Comparison of ENCODE assay signal across 7 mouse cellular contexts in genomic region chr9:45906355-45907077, GRCm38 (mm10). TPM values are rescaled to one million over a fixed set of nuclear protein-coding genes. Genes with fewer than 3 reads are reported as not detected.
A peak's percentile ranks its signal among the peaks of the same experiment; 100 is the strongest.
DNase-seq lines count a peak whose midpoint lies in the region; ATAC-seq lines count a peak whose summit lies in the region.

TSS of gene Pcsk7 (plus strand) at chr9:45906497.
TSS of gene Rnf214 (minus strand) at chr9:45906911.

- H3K36me3 ChIP-seq in intestine, embryonic 15.5 days, result peaks cover 20% of the 10 kb centered on the region
- H3K36me3 ChIP-seq in midbrain, embryonic 10.5 days, result peaks cover 53% of the 10 kb centered on the region

- no peaks in the 10 kb centered on the region for H3K9me3 ChIP-seq in intestine, embryonic 15.5 days
- H3K9me3 ChIP-seq in midbrain, embryonic 10.5 days (replicated peaks), result no peaks in the 10 kb centered on the region

- peak within 1 kb of the TSS; percentile 77 for H3K4me2 ChIP-seq in intestine, embryonic 15.5 days (replicated peaks)

- peaks cover 15% of the 10 kb centered on the region for H3K4me1 ChIP-seq in intestine, embryonic 15.5 days (replicated peaks)
- H3K4me1 ChIP-seq in midbrain, embryonic 10.5 days, result peaks cover 24% of the 10 kb centered on the region

- under 1% methylated on average over 69 of the region's 80 CpGs for WGBS in intestine, embryonic 15.5 days
- under 1% methylated on average over 79 of the region's 80 CpGs for WGBS in midbrain, embryonic 10.5 days

- DNase-seq in adrenal gland, adult (ENCODE audit: inconsistent age in 2 of 2, low spot score in 1 of 2), result peak; percentile 93 to 96
- DNase-seq in embryo, embryonic 10.5 days (ENCODE audit: low spot score), result peak; percentile 89
- peak; percentile 85 to 92 for DNase-seq in gastrocnemius, postnatal 36 days
- DNase-seq in left cerebral cortex, postnatal 25 days (ENCODE audit: low spot score in 2 of 2), result peak; percentile 90 to 92
- peak; percentile 89 for DNase-seq in midbrain, embryonic 10.5 days (ENCODE audit: low spot score)
- peak; percentile 91 for DNase-seq in right cerebral cortex, postnatal 4 days

- peak; percentile 96 for ATAC-seq in intestine, embryonic 15.5 days

- peak within 1 kb of the TSS; percentile 96 for H3K4me3 ChIP-seq in intestine, embryonic 15.5 days (replicated peaks)
- peak within 1 kb of the TSS; percentile 87 for H3K4me3 ChIP-seq in midbrain, embryonic 10.5 days

- intact Hi-C loops in gastrocnemius, postnatal 36 days (cut with DNase I), result no loop called here
- intact Hi-C loops in left cerebral cortex, postnatal 25 days (cut with DNase I), result loop anchor here (2.0 to 10.0 kb wide), 3 partner anchors 48 to 492 kb away; partner anchors contain the start of genes Bace1 and Sidt2

- H3K27me3 ChIP-seq in intestine, embryonic 15.5 days (replicated peaks), result no peaks in the 10 kb centered on the region
- H3K27me3 ChIP-seq in midbrain, embryonic 10.5 days (ENCODE audit: low read depth, poor library complexity, severe bottlenecking), result no peaks in the 10 kb centered on the region

- H3K27ac ChIP-seq in intestine, embryonic 15.5 days, result peak within 1 kb of the TSS; percentile 97
- peak within 1 kb of the TSS; percentile 97 for H3K27ac ChIP-seq in midbrain, embryonic 10.5 days (replicated peaks)

- H3K9ac ChIP-seq in intestine, embryonic 15.5 days, result peak within 1 kb of the TSS; percentile 93

RNA-seq across cellular contexts. Expression of gene Pcsk7, which starts in this region (rescaled TPM):
- total RNA-seq in gastrocnemius, postnatal 36 days (2021), result 10 to 100 TPM in 1 of 2 experiments, 1 to 10 TPM in 1; 9.4 to 10.5 TPM
- polyA plus RNA-seq in intestine, embryonic 15.5 days (2015; fragmentation: Nextera tagmentation; extraction: Ambion mirVana), result 18.5 and 20.2 TPM in 2 replicates
- 10 to 100 TPM; 22.3 to 25.0 TPM for total RNA-seq in left cerebral cortex, postnatal 25 days (2021)
- polyA plus RNA-seq in midbrain, embryonic 10.5 days (2016; fragmentation: Nextera tagmentation; extraction: Ambion mirVana), result 18.7 and 23.4 TPM in 2 replicates

RNA-seq across cellular contexts. Expression of gene Rnf214, which starts in this region (rescaled TPM):
- 10 to 100 TPM; 21.6 to 24.7 TPM for total RNA-seq in gastrocnemius, postnatal 36 days (2021)
- 36.2 and 36.9 TPM in 2 replicates for polyA plus RNA-seq in intestine, embryonic 15.5 days (2015; fragmentation: Nextera tagmentation; extraction: Ambion mirVana)
- total RNA-seq in left cerebral cortex, postnatal 25 days (2021), result 10 to 100 TPM; 70.9 to 77.5 TPM
- polyA plus RNA-seq in midbrain, embryonic 10.5 days (2016; fragmentation: Nextera tagmentation; extraction: Ambion mirVana), result 70.2 and 81.9 TPM in 2 replicates

Comparison
In these comparisons a context has a peak if more than half of its experiments do, and no peak if none do; other contexts are left out.
1. Peak in every context shown above with its lines: DNase-seq, ATAC-seq, H3K4me3 ChIP-seq and H3K27ac ChIP-seq.